Mouse (Mus musculus): Measurements from ENCODE around the gene Bbc3. TPM values are rescaled to one million over a fixed set of nuclear protein-coding genes. Genes with fewer than 3 reads are reported as not detected.

Gene Bbc3
- total and polyA plus RNA-seq, 3 experiments: 2.9 to 9.3 TPM; not detected in 1

DNA sequence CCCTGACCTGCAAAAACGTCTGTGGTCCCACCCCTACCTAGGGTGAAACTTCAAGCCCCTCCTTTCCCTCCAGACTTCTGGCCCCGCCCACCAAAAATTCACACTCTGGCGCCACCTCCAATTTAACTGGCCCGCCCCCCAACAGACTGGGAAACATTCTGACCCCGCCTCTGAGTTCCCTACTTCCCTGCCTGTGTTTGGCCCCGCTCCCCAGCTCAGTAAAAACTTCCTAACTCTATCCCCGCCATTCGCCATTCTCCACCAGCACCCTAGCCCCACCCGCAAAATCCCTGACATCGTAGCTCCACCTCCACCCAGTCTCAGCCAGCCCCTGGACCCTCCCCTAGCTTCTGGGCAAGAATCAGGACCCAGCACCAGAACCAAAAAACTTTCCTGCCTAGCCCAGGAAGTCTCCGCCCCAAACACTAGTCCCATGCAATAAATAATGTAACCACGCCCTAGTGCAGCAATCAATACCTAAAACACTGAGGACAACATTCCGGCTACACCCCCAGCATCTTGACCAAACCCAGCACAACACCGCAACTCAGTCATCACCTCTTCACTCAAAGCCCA lies 22.7 kb upstream of the Bbc3 start:
- Histone ChIP-seq H3K27me3 (ENCODE audit: control insufficient read depth in 1 of 2, insufficient read depth in 2 of 2, low read length in 2 of 2) (no peaks in the 10 kb centered on the region), H3K79me2 (ENCODE audit: control insufficient read depth, insufficient read depth, low read length, poor library complexity) (peaks cover 12% of the 10 kb centered on the region), H3K4me3 (ENCODE audit: control insufficient read depth in 1 of 2, insufficient read depth in 1 of 2, low read depth in 2 of 2, low read length in 2 of 2) (peak overlapping the region; percentile 65 to 77), H3K27ac (ENCODE audit: control insufficient read depth, low read depth, low read length) (peak overlapping the region; percentile 3; the same call in 1 of the 2 replicates), H3K9ac (ENCODE audit: control insufficient read depth, low read depth, low read length, poor library complexity, severe bottlenecking) (peak overlapping the region; percentile 37), H3K36me3 (ENCODE audit: control insufficient read depth in 1 of 2, insufficient read depth in 2 of 2, low read length in 2 of 2) (peaks cover 0 to 6% of the 10 kb centered on the region in 2 experiments; a peak in 3 of 4 replicates), H3K9me3 (replicated peaks; ENCODE audit: insufficient read depth, low read length) (no peaks in the 10 kb centered on the region), H3K4me1 (ENCODE audit: control insufficient read depth in 1 of 2, insufficient read depth in 2 of 2, low read length in 2 of 2) (peaks cover 0 to 12% of the 10 kb centered on the region in 2 experiments; a peak in 2 of 4 replicates)
- DNase-seq (ENCODE audit: low read depth, low spot score): peak; percentile 82
- TF ChIP-seq ELF1 (IDR thresholded peaks at IDR 0.05; ENCODE audit: low read depth, low read length): 0 out of 2 replicates have a peak, but pooled peaks have one; percentile 4
- TF ChIP-seq SIN3A (IDR thresholded peaks at IDR 0.05; ENCODE audit: low read length): peak; percentile 25
- no peak for TF ChIP-seq CHD1 (IDR thresholded peaks at IDR 0.05; ENCODE audit: low read depth, low read length)
- TF ChIP-seq NELFE (IDR thresholded peaks at IDR 0.05; ENCODE audit: low read depth, low read length): 0 out of 2 replicates have a peak, but pooled peaks have one; percentile 12
- TF ChIP-seq MYB (IDR thresholded peaks at IDR 0.05; ENCODE audit: low read depth, low read length): 0 out of 2 replicates have a peak, but pooled peaks have one; percentile 16

DNA sequence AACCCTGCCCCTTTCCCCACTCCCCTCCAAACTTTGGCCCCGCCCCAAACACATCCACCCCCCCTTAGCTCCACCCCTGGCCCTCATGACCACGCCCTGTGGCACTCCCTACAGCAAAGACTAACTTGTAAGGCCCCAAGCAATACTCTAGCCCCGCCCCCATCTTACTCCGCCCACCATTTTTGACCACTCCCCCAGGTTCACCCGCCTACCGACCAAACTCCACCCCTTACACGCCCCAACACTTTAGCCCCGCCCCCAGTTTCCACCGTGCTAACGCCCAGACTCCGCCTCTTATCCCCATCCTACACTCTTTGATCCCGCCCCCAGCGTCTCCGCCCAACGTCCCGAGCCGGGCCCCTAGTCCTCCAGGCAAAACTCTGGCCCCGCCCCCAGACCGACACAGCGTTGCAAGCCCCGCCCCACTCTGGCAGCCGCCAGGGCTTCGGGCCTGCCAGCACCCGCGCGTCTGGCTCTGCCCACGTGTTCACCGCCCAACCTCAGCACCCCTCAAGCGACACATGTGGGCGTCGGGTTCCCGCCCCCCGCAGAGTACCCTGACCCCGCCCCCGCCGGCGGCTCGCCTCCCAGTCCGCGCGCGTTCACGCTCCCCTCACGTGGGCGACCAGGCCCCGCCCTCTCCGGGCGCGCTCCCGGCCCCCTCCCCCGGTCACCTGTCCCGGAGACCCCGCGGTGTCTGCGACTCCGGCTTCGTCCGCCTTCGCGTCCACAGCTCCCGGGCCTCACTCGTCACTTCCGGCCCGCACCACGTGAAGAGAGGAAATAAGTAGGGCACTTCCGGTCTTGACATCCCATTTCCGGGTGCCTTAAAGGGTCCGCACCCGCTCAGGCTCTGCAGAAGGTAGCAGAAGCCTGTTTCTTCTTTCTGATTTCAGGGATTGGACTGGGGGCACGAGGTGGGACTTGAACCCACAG lies 21.9 kb upstream of the Bbc3 start, which contains the start of gene Ccdc9:
Gene Ccdc9 (minus strand): TSS at position 770 of the 936 bp plus-strand sequence.
- Histone ChIP-seq H3K79me2 (ENCODE audit: control insufficient read depth, insufficient read depth, low read length, poor library complexity) (peaks cover 12% of the 10 kb centered on the region), H3K9ac (ENCODE audit: control insufficient read depth, low read depth, low read length, poor library complexity, severe bottlenecking) (peak within 1 kb of the TSS; percentile 88), H3K36me3 (ENCODE audit: control insufficient read depth in 1 of 2, insufficient read depth in 2 of 2, low read length in 2 of 2) (peaks cover 0 to 6% of the 10 kb centered on the region in 2 experiments; a peak in 3 of 4 replicates), H3K4me1 (ENCODE audit: control insufficient read depth in 1 of 2, insufficient read depth in 2 of 2, low read length in 2 of 2) (peaks cover 0 to 12% of the 10 kb centered on the region in 2 experiments; a peak in 2 of 4 replicates), H3K9me3 (replicated peaks; ENCODE audit: insufficient read depth, low read length) (no peaks in the 10 kb centered on the region), H3K27ac (ENCODE audit: control insufficient read depth, low read depth, low read length) (peak within 1 kb of the TSS; percentile 87), H3K4me3 (ENCODE audit: control insufficient read depth in 1 of 2, insufficient read depth in 1 of 2, low read depth in 2 of 2, low read length in 2 of 2) (peak within 1 kb of the TSS; percentile 68 to 77), H3K27me3 (ENCODE audit: control insufficient read depth in 1 of 2, insufficient read depth in 2 of 2, low read length in 2 of 2) (no peaks in the 10 kb centered on the region)
- peak; percentile 98 for DNase-seq (ENCODE audit: low read depth, low spot score)
- TF ChIP-seq KAT2A (conservative IDR thresholded peaks at IDR 0.05; ENCODE audit: low read depth, low read length) (no peak; the same call in 1 of the 2 replicates), MYB (IDR thresholded peaks at IDR 0.05; ENCODE audit: low read depth, low read length) (no peak), TCF12 (IDR thresholded peaks at IDR 0.05; ENCODE audit: low read depth, low read length) (0 out of 2 replicates have a peak, but pooled peaks have one; percentile 8), HCFC1 (IDR thresholded peaks at IDR 0.05; ENCODE audit: low read depth, low read length) (peak; percentile 89), NRF1 (IDR thresholded peaks at IDR 0.05; ENCODE audit: insufficient read depth, low read depth, low read length, poor library complexity, severe bottlenecking) (no peak), POLR2AphosphoS2 (IDR thresholded peaks at IDR 0.05; ENCODE audit: low read length) (0 out of 2 replicates have a peak, but pooled peaks have one; percentile 29), MAX (IDR thresholded peaks at IDR 0.05; ENCODE audit: low read length) (peak; percentile 92), ZC3H11A (IDR thresholded peaks at IDR 0.05; ENCODE audit: low read depth, low read length) (no peak), MYC (IDR thresholded peaks at IDR 0.05; ENCODE audit: low read depth, low read length) (peak; percentile 78; the same call in 1 of the 2 replicates), ZNF384 (IDR thresholded peaks at IDR 0.05; ENCODE audit: low read depth, low read length) (no peak), JUND (IDR thresholded peaks at IDR 0.05; ENCODE audit: low read depth, low read length) (no peak), EP300 (IDR thresholded peaks at IDR 0.05; ENCODE audit: low read depth in 1 of 2, low read length in 2 of 2) (no peak; a peak in 1 of 4 replicates), MEF2A (IDR thresholded peaks at IDR 0.05; ENCODE audit: extremely low read depth, insufficient replicate concordance, low read depth, low read length, poor library complexity, severe bottlenecking) (no peak), NELFE (IDR thresholded peaks at IDR 0.05; ENCODE audit: low read depth, low read length) (peak; percentile 39), ZKSCAN1 (IDR thresholded peaks at IDR 0.05; ENCODE audit: low read depth, low read length) (no peak), ELF1 (IDR thresholded peaks at IDR 0.05; ENCODE audit: low read depth, low read length) (peak; percentile 95), USF1 (IDR thresholded peaks at IDR 0.05; ENCODE audit: low read depth, low read length) (peak; percentile 91), MXI1 (IDR thresholded peaks at IDR 0.05; ENCODE audit: low read depth, low read length) (peak; percentile 95), ETS1 (IDR thresholded peaks at IDR 0.05; ENCODE audit: low read depth, low read length) (no peak), TBP (IDR thresholded peaks at IDR 0.05; ENCODE audit: low read depth, low read length) (peak; percentile 92), BHLHE40 (IDR thresholded peaks at IDR 0.05; ENCODE audit: borderline replicate concordance, low read depth, low read length) (0 out of 2 replicates have a peak, but pooled peaks have one; percentile 8), CTCF (IDR thresholded peaks at IDR 0.05 in 2 of 3, conservative IDR thresholded peaks at IDR 0.05 in 1 of 3; ENCODE audit: control insufficient read depth in 1 of 3, insufficient read depth in 1 of 3, low read depth in 2 of 3, low read length in 3 of 3, poor library complexity in 1 of 3, severe bottlenecking in 1 of 3) (no peak), RAD21 (IDR thresholded peaks at IDR 0.05; ENCODE audit: low read depth, low read length) (no peak), SIN3A (IDR thresholded peaks at IDR 0.05; ENCODE audit: low read length) (peak; percentile 93), POLR2AphosphoS5 (IDR thresholded peaks at IDR 0.05; ENCODE audit: borderline replicate concordance, low read depth, low read length) (no peak)
